Mouse (Mus musculus) ZHBTc4 (cell line): ENCODE results near the gene Ap2m1.

Experiments
- DNase-seq: peaks from one replicate; pipeline ENCODE4 v3.0.0-alpha.2; 2011; ENCODE audit warnings: low read depth, low spot score

Ap2m1 gene

GRCm38 (mm10) chr16:20529375-20529774 lies 5.9 kb upstream of the Ap2m1 start:
- no peak for DNase-seq

- peak; percentile 24 for DNase-seq
Measured at GRCm38 (mm10) chr16:20530941-20531340, 4.3 kb upstream of the Ap2m1 start.

DNA sequence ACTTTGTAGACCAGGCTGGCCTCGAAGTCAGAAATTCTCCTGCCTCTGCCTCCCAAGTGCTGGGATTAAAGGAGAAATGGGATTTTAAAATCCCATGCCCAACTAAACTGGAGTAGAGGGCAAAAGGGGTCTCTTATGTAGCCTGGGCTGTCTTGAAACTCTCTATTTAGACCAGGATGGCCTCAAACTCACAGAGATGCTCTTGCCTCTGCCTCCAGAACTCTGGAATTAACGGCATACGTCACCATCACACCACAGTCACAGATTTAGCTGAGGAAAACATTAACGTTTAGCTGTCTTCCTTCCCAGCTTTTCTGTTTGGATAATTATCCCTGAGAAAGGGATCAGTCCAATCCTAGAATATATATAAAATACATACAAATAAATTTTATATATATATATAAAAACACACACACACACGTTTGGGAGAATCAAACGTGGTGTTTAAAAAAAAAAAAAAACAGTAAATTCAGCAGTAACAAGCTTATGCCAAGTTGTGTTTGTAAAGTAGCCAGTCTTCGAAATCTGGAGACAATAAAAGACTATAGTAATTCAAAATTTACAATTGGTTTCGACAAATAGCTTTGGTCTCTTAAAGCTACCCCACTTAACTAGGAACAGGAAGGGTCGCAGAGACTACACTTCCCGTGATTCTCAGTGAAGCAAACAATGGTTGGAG lies 522 bp upstream of the Ap2m1 start:
- no peak for DNase-seq

- no peak for DNase-seq
Measured at GRCm38 (mm10) chr16:20536081-20536665, 895 bp downstream of the Ap2m1 start.

GRCm38 (mm10) chr16:20537071-20537471 lies 1.8 kb downstream of the Ap2m1 start:
- DNase-seq = peak; percentile 91

GRCm38 (mm10) chr16:20537601-20538320 lies 2.5 kb downstream of the Ap2m1 start:
- DNase-seq = peak; percentile 73

GRCm38 (mm10) chr16:20539649-20540048 lies 4.4 kb downstream of the Ap2m1 start:
- no peak for DNase-seq

- DNase-seq = no peak
Measured at GRCm38 (mm10) chr16:20540438-20540837, 5.2 kb downstream of the Ap2m1 start.

DNA sequence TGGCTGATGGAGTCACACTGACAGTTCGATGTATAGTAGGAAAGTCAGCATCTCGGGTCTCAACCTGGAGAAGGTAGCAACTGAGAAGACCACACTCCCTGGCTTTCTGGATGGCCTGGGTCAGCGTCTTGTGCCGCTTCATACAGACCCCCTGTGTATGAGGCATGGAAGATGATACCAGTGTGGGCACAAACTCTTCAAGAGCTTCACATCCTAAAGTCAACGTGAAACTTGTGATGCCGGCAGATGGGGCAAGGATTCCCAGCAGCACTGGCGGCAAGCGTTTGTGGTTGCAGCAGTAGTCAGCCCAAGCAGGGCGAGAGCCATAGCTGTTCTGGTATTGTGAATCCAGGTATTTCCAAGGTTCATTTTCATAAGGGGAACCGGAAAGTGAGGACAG lies 10.4 kb downstream of the Ap2m1 start:
- no peak for DNase-seq

DNA sequence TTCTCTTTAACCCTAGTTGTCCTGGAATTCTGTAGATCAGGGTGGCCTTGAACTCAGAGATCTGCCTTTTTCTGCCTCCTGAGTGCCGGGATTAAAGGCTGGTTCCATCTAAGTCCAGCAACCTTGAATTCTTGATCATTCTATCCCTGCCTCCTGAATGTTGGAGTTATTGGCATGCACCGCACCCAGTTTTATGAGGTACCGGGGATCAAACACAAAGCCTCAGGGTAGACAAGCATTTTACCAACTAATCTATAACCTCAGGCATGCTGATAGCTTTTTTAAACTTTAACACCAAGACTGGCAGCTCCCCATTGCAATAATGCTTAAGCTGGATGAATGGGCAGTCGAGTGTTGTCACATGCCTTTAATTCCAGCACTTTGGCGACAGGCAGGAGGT lies 12.1 kb downstream of the Ap2m1 start:
- DNase-seq = peak; percentile 61

DNA sequence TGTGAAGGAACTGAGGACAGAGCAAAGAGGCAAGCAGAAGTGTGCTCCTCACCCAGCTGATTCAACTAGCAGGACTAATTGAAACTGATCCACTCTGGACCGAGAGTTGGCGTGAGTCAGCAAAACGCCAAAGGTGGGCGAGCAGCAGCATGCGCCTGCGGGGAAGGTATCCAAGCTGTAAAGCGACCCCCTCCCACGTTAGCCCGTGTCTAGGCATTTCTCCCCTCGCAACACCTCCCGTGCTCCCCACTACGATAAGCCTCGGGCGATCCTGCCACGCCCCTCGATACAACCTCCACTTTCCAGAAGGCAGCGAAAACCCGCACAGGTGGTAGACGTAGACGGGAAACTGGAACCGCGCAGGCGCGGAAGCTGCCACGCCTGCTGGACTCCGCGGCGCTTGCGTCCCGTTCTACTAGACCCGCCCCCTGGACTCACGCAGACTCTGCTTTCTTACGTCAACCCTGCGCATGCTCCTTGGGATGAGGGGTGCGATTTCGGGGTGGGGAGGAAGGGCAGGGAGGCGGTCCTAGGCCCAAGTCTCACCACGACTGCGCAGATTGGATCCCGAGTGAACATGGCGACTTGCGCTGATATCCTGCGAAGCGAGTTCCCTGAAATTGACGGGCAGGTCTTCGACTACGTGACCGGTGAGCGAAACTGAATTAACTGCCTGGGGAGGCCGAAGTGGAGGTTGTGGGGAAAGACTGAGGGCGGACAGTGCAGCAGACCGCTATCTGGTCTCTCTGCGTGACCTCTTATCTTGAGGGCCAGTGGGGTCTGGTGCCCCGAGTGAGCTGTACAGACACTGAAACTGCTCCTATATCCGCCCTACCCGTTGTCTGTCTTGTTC lies 13.0 kb downstream of the Ap2m1 start, which contains the start of gene Abcf3:
Gene Abcf3, plus strand, starts transcription at position 482 of the 853 bp plus-strand sequence.
- DNase-seq = peak; percentile 100

- no peak for DNase-seq
Measured at GRCm38 (mm10) chr16:20549161-20549560, 13.9 kb downstream of the Ap2m1 start.

- DNase-seq = no peak
Measured at GRCm38 (mm10) chr16:20551691-20552090, 16.4 kb downstream of the Ap2m1 start.

GRCm38 (mm10) chr16:20552594-20552993 lies 17.3 kb downstream of the Ap2m1 start:
- DNase-seq = no peak

DNA sequence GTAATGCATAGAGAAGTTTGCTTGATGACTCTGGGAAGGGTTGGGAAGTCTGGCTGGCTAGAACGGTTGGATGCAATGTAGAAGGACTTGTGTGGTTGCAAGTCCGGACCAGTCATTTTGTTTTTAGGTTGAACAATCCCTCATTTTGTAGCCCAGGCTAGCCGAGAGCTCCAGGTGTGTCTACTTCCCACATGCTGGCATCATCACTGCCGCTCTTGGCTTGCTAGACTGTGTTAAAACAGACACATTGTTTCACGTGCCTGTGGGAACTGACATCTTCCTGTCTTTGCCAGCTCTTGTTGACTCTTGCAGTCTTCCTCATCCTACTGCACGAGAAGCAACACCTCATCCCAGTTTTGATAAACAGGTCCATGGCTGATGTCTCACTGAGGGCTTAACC lies 19.7 kb downstream of the Ap2m1 start:
- DNase-seq = no peak

DNA sequence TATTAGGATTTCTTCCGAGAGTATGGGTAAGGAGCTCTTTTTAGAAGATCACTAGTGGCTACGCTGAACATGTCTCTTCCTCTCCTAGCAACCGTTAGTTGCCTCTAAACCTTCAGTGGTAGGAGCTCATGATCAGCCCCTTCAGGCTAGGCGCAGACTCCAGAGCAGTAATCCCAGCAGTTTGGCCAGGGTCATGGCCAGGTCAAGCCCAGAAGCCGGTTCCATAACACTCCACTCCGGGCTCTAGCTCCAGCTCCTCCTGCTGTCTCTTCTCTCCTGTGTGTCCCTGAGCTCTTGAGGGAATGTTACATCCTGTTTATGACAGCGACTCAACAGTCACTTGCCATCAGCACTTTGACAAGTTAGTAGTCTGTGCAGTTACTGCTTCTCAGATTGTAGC lies 22.1 kb downstream of the Ap2m1 start:
- peak; percentile 55 for DNase-seq

GRCm38 (mm10) chr16:20565075-20565474 lies 29.8 kb downstream of the Ap2m1 start:
- no peak for DNase-seq

GRCm38 (mm10) chr16:20589366-20589938 lies 54.2 kb downstream of the Ap2m1 start, which contains the start of gene Vwa5b2:
Gene Vwa5b2, plus strand, starts transcription at chr16:20589471.
- peak; percentile 26 for DNase-seq

- peak; percentile 62 for DNase-seq
Measured at GRCm38 (mm10) chr16:20589939-20590679, 54.8 kb downstream of the Ap2m1 start.

DNA sequence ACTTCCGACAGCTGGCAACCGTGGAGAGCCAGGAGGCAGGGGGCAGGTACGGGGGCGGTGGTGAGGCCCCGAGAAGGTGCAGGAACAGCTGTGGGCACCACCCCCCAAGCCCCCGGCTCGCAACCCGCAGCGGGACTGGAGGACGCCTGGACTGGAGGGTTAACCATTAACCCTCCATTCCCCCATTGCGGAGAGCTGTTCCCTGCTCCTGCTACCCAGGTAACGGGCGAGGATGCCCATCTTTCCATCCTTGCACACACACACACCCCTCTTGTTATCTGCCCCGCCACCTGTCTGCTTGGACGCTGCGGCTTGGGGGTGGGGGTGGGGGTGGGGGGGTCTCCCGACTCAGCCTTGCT lies 55.4 kb downstream of the Ap2m1 start:
- DNase-seq = no peak
